Mouse (Mus musculus): Measurements from ENCODE around the gene Cdc42ep4. TPM values are rescaled to one million over a fixed set of nuclear protein-coding genes. Genes with fewer than 3 reads are reported as not detected.

The Cdc42ep4 gene
- polyA plus RNA-seq, 1 experiment from 2014 or later: 25.1 TPM

GRCm38 (mm10) chr11:113766284-113766985 is 14.8 kb upstream of the Cdc42ep4 start:
- no peaks in the 10 kb centered on the region for H3K36me3 ChIP-seq (ENCODE audit: control insufficient read depth, insufficient read depth)
- H3K9me3 ChIP-seq (replicated peaks; ENCODE audit: control insufficient read depth, low read length): no peaks in the 10 kb centered on the region
- H3K27ac ChIP-seq (ENCODE audit: low read length): peak overlapping the region; percentile 54
- no peak overlapping the region for H3K4me2 ChIP-seq (ENCODE audit: low read depth, low read length)
- 16% methylated on average over 10 of the region's 10 CpGs for WGBS
- no peak overlapping the region for H3K4me3 ChIP-seq (ENCODE audit: low read length)
- H3K9ac ChIP-seq (ENCODE audit: low read length): no peak overlapping the region
- H3K4me1 ChIP-seq (ENCODE audit: control insufficient read depth, insufficient read depth, low read length): peaks cover 13% of the 10 kb centered on the region
- no peaks in the 10 kb centered on the region for H3K27me3 ChIP-seq (ENCODE audit: control insufficient read depth, insufficient read depth, low read length)
- peak; percentile 26; the same call in 1 of the 2 replicates for ATAC-seq (replicated peaks; ENCODE audit: extremely low read depth, insufficient read depth, low FRiP score)

DNA sequence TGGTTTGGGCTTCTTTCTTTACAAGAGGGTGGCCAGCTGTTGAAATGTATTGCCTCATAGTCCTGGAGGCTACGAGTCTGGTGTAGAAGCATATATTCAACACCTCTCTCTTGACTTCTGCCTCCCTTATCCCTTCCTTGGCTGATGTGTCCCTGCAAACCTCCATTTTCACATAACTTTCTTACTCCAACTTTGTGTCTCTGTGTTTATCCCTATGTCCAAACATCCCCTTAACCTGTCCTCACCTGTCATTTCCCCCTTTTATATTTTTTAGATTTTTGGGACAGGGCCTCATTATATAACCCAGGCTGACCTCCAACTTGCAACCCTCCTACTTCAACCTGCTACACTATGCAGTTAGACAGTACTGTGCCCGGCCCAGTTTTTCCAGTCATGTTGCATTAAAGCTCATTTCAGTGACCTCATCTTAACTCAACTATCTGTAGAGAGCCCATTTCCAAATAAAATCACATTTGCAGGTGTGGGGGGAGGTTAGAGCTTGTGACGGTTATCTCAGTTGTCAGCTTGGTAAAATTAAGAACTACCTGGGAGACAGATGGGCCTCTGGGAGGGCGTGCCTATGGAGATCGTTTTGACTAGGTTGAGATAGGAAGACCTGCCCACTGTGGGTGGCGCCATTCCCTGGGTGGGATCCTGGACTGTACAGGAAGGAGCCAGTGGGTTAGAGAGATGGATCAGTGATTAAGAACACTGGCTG is 12.6 kb upstream of the Cdc42ep4 start:
- Histone ChIP-seq H3K27ac (ENCODE audit: low read length) (no peak overlapping the region), H3K27me3 (ENCODE audit: control insufficient read depth, insufficient read depth, low read length) (no peaks in the 10 kb centered on the region), H3K9me3 (replicated peaks; ENCODE audit: control insufficient read depth, low read length) (no peaks in the 10 kb centered on the region), H3K36me3 (ENCODE audit: control insufficient read depth, insufficient read depth) (no peaks in the 10 kb centered on the region), H3K4me1 (ENCODE audit: control insufficient read depth, insufficient read depth, low read length) (peaks cover 13% of the 10 kb centered on the region), H3K4me3 (ENCODE audit: low read length) (no peak overlapping the region), H3K9ac (ENCODE audit: low read length) (no peak overlapping the region), H3K4me2 (ENCODE audit: low read depth, low read length) (no peak overlapping the region)
- no peak for ATAC-seq (replicated peaks; ENCODE audit: extremely low read depth, insufficient read depth, low FRiP score)
- 82% methylated on average over 6 of the region's 6 CpGs for WGBS

- H3K9ac ChIP-seq (ENCODE audit: low read length): no peak overlapping the region
- no peak for ATAC-seq (replicated peaks; ENCODE audit: extremely low read depth, insufficient read depth, low FRiP score)
- no peaks in the 10 kb centered on the region for H3K27me3 ChIP-seq (ENCODE audit: control insufficient read depth, insufficient read depth, low read length)
- peaks cover 13% of the 10 kb centered on the region for H3K4me1 ChIP-seq (ENCODE audit: control insufficient read depth, insufficient read depth, low read length)
- no peak overlapping the region for H3K27ac ChIP-seq (ENCODE audit: low read length)
- no peaks in the 10 kb centered on the region for H3K36me3 ChIP-seq (ENCODE audit: control insufficient read depth, insufficient read depth)
- H3K4me3 ChIP-seq (ENCODE audit: low read length): no peak overlapping the region
- WGBS: 39% methylated on average over 5 of the region's 5 CpGs
- H3K9me3 ChIP-seq (replicated peaks; ENCODE audit: control insufficient read depth, low read length): no peaks in the 10 kb centered on the region
- no peak overlapping the region for H3K4me2 ChIP-seq (ENCODE audit: low read depth, low read length)
Observed at GRCm38 (mm10) chr11:113763449-113763848, 11.8 kb upstream of the Cdc42ep4 start.

DNA sequence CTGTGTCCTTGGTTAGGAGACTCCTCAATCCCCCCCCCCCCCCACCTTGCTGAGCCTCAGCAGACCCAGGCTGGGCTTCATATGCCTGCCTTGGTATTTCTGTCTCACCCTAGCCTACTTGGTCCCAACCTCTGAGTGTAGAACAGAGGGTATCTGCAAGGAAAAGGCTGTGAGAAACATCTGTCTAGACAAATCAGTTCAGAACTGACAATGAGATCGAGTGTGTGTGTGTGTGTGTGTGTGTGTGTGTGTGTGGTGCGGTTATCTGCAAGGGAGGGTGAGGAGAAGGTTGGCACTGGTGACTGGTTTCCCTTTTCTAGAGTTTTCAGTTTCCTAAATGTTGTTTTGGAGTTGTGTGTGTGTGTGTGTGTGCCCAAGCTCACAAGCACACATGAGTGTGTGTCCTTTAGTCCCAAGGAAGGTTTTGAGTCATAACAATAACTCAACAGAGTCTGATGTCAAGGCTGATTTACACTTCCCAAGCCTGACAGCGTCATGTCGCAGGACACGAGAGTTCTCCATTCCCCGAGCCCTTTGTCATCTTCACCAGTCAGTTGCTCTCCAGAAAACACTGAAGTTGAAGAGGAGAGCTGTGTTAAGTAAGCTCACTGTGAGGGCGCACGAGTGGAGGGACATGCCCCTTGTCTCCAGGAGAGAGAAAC is 10.6 kb upstream of the Cdc42ep4 start:
- Histone ChIP-seq H3K27ac (ENCODE audit: low read length) (no peak overlapping the region), H3K9ac (ENCODE audit: low read length) (no peak overlapping the region), H3K4me2 (ENCODE audit: low read depth, low read length) (no peak overlapping the region), H3K4me3 (ENCODE audit: low read length) (no peak overlapping the region), H3K4me1 (ENCODE audit: control insufficient read depth, insufficient read depth, low read length) (peaks cover 11% of the 10 kb centered on the region), H3K9me3 (replicated peaks; ENCODE audit: control insufficient read depth, low read length) (no peaks in the 10 kb centered on the region), H3K27me3 (ENCODE audit: control insufficient read depth, insufficient read depth, low read length) (no peaks in the 10 kb centered on the region), H3K36me3 (ENCODE audit: control insufficient read depth, insufficient read depth) (no peaks in the 10 kb centered on the region)
- no peak for ATAC-seq (replicated peaks; ENCODE audit: extremely low read depth, insufficient read depth, low FRiP score)
- 67% methylated on average over 8 of the region's 8 CpGs for WGBS

DNA sequence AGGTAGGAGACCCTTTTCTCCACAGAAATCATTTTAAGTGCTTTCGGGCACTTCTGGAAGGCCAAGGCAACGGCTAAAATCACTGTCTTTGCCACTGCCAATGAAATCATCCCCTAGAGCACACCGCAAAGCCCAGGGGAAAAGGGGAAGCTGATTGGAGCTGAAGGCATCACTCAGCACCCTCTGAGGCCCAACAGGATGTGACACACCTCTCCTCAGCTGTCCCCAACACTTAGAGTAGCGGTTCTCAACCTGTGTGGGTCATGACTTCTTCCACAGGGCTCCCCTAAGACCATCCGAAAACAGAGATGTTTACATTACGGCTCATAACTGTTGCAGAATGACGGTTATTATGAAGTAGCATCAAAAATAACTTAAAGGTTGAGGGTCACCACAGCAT is 10.0 kb upstream of the Cdc42ep4 start:
- Histone ChIP-seq H3K4me2 (ENCODE audit: low read depth, low read length) (no peak overlapping the region), H3K27ac (ENCODE audit: low read length) (no peak overlapping the region), H3K9ac (ENCODE audit: low read length) (no peak overlapping the region), H3K4me3 (ENCODE audit: low read length) (no peak overlapping the region), H3K36me3 (ENCODE audit: control insufficient read depth, insufficient read depth) (no peaks in the 10 kb centered on the region), H3K4me1 (ENCODE audit: control insufficient read depth, insufficient read depth, low read length) (peaks cover 5% of the 10 kb centered on the region), H3K27me3 (ENCODE audit: control insufficient read depth, insufficient read depth, low read length) (no peaks in the 10 kb centered on the region), H3K9me3 (replicated peaks; ENCODE audit: control insufficient read depth, low read length) (no peaks in the 10 kb centered on the region)
- 63% methylated on average over 7 of the region's 7 CpGs for WGBS
- no peak for ATAC-seq (replicated peaks; ENCODE audit: extremely low read depth, insufficient read depth, low FRiP score)

GRCm38 (mm10) chr11:113760476-113760875 is 8.8 kb upstream of the Cdc42ep4 start:
- Histone ChIP-seq H3K27me3 (ENCODE audit: control insufficient read depth, insufficient read depth, low read length) (no peaks in the 10 kb centered on the region), H3K9ac (ENCODE audit: low read length) (no peak overlapping the region), H3K9me3 (replicated peaks; ENCODE audit: control insufficient read depth, low read length) (no peaks in the 10 kb centered on the region), H3K27ac (ENCODE audit: low read length) (no peak overlapping the region), H3K4me1 (ENCODE audit: control insufficient read depth, insufficient read depth, low read length) (no peaks in the 10 kb centered on the region), H3K4me2 (ENCODE audit: low read depth, low read length) (no peak overlapping the region), H3K4me3 (ENCODE audit: low read length) (no peak overlapping the region), H3K36me3 (ENCODE audit: control insufficient read depth, insufficient read depth) (no peaks in the 10 kb centered on the region)
- no peak for ATAC-seq (replicated peaks; ENCODE audit: extremely low read depth, insufficient read depth, low FRiP score)
- 50% methylated on average over 7 of the region's 7 CpGs for WGBS

- no peak for ATAC-seq (replicated peaks; ENCODE audit: extremely low read depth, insufficient read depth, low FRiP score)
- WGBS: 92% methylated on average over 5 of the region's 5 CpGs
- Histone ChIP-seq H3K27ac (ENCODE audit: low read length) (no peak overlapping the region), H3K27me3 (ENCODE audit: control insufficient read depth, insufficient read depth, low read length) (no peaks in the 10 kb centered on the region), H3K9me3 (replicated peaks; ENCODE audit: control insufficient read depth, low read length) (no peaks in the 10 kb centered on the region), H3K9ac (ENCODE audit: low read length) (no peak overlapping the region), H3K4me1 (ENCODE audit: control insufficient read depth, insufficient read depth, low read length) (no peaks in the 10 kb centered on the region), H3K4me3 (ENCODE audit: low read length) (no peak overlapping the region), H3K36me3 (ENCODE audit: control insufficient read depth, insufficient read depth) (no peaks in the 10 kb centered on the region), H3K4me2 (ENCODE audit: low read depth, low read length) (no peak overlapping the region)
Observed at GRCm38 (mm10) chr11:113758851-113759250, 7.2 kb upstream of the Cdc42ep4 start.

- no peak overlapping the region for H3K9ac ChIP-seq (ENCODE audit: low read length)
- no peak overlapping the region for H3K4me3 ChIP-seq (ENCODE audit: low read length)
- H3K4me2 ChIP-seq (ENCODE audit: low read depth, low read length): no peak overlapping the region
- H3K27me3 ChIP-seq (ENCODE audit: control insufficient read depth, insufficient read depth, low read length): no peaks in the 10 kb centered on the region
- WGBS: 85% methylated on average over 12 of the region's 12 CpGs
- H3K27ac ChIP-seq (ENCODE audit: low read length): no peak overlapping the region
- no peaks in the 10 kb centered on the region for H3K9me3 ChIP-seq (replicated peaks; ENCODE audit: control insufficient read depth, low read length)
- no peak for ATAC-seq (replicated peaks; ENCODE audit: extremely low read depth, insufficient read depth, low FRiP score)
- peaks cover 4% of the 10 kb centered on the region for H3K4me1 ChIP-seq (ENCODE audit: control insufficient read depth, insufficient read depth, low read length)
- H3K36me3 ChIP-seq (ENCODE audit: control insufficient read depth, insufficient read depth): no peaks in the 10 kb centered on the region
Observed at GRCm38 (mm10) chr11:113756578-113756977, 4.9 kb upstream of the Cdc42ep4 start.

DNA sequence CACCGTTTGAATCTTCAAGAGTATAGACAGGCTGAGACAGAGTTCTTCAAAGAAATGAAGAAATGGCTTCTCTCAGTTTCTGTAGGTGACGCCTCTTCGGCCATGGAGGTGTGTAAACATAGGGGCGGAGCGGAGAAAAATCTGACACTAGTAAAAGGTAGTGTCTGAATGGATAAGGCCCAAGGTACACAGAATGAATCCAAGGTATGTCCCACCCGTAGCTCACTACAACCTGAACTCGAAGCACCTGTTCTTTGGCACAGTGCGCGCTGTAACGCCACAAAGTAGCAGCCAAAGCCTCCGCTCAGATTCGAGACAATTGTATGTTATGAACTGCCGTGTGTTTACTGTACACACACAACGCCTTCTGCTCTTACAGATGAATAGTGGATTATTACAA is 4.2 kb upstream of the Cdc42ep4 start:
- ATAC-seq (replicated peaks; ENCODE audit: extremely low read depth, insufficient read depth, low FRiP score): no peak

More for the DNA sequence above, 4.2 kb upstream of the Cdc42ep4 start:
- Histone ChIP-seq H3K36me3 (ENCODE audit: control insufficient read depth, insufficient read depth) (no peaks in the 10 kb centered on the region), H3K4me2 (ENCODE audit: low read depth, low read length) (no peak overlapping the region), H3K27me3 (ENCODE audit: control insufficient read depth, insufficient read depth, low read length) (no peaks in the 10 kb centered on the region), H3K9ac (ENCODE audit: low read length) (no peak overlapping the region), H3K4me1 (ENCODE audit: control insufficient read depth, insufficient read depth, low read length) (peaks cover 4% of the 10 kb centered on the region), H3K27ac (ENCODE audit: low read length) (no peak overlapping the region), H3K4me3 (ENCODE audit: low read length) (no peak overlapping the region), H3K9me3 (replicated peaks; ENCODE audit: control insufficient read depth, low read length) (no peaks in the 10 kb centered on the region)
- WGBS: 84% methylated on average over 14 of the region's 14 CpGs
